Mouse (Mus musculus) lung, embryonic 14.5 days (tissue): Measurements from ENCODE around the gene Gpbp1l1. TPM values are rescaled to one million over a fixed set of nuclear protein-coding genes. Genes with fewer than 3 reads are reported as not detected.
A peak's percentile ranks its signal among the peaks of the same experiment; 100 is the strongest.

Experiments
- ATAC-seq: fragments of 200-750 bp; cut with Nextera tagmentation; 2 replicates; pipeline ENCODE4 v1.8.0; 2017; ENCODE audit warnings: mild to moderate bottlenecking, moderate TSS enrichment, moderate library complexity; ENCODE audit not compliant: insufficient read depth
- DNase-seq: peaks from one replicate; pipeline ENCODE4 v3.0.0-alpha.2; 2015
- H3K27ac ChIP-seq: fragments of 300-500 bp; sonication (generic); 2 replicates; pipeline ENCODE4 v1.5.1; 2014; ENCODE audit warnings: low read depth, mild to moderate bottlenecking, moderate library complexity
- H3K27me3 ChIP-seq: fragments of 300-500 bp; sonication (generic); 2 replicates; pipeline ENCODE4 v1.6.1; 2014; ENCODE audit warnings: low read length, control low read depth; ENCODE audit not compliant: insufficient read depth
- H3K36me3 ChIP-seq: fragments of 300-500 bp; sonication (generic); 2 replicates; pipeline ENCODE4 v1.6.1; 2014; ENCODE audit warnings: control low read depth; ENCODE audit not compliant: insufficient read depth
- H3K4me1 ChIP-seq: fragments of 300-500 bp; sonication (generic); 2 replicates; pipeline ENCODE4 v1.6.1; 2014; ENCODE audit warnings: antibody characterized with exemption, control low read depth; ENCODE audit not compliant: insufficient read depth
- H3K4me2 ChIP-seq: fragments of 300-500 bp; sonication (generic); 2 replicates; pipeline ENCODE4 v1.6.1; 2014; ENCODE audit warnings: mild to moderate bottlenecking
- H3K4me3 ChIP-seq: fragments of 300-500 bp; sonication (generic); 2 replicates; pipeline ENCODE4 v1.5.1; 2014; ENCODE audit warnings: low read depth, low read length
- H3K9ac ChIP-seq: fragments of 300-500 bp; sonication (generic); 2 replicates; pipeline ENCODE4 v1.6.1; 2014
- H3K9me3 ChIP-seq: fragments of 300-500 bp; sonication (generic); 2 replicates; pipeline ENCODE4 v1.6.1; 2016; ENCODE audit warnings: low read depth, low read length, control low read depth
- CTCF ChIP-seq: IDR thresholded peaks from 2 replicates; pipeline ENCODE4 v1.5.1; 2016; ENCODE audit warnings: antibody characterized with exemption, low read depth
- WGBS: fragments of 180-500 bp; shearing (Covaris S2); extraction: QIAGEN DNeasy Blood & Tissue Kit; methylation state at CpG from one replicate; pipeline ENCODE4 v1.1.7; 2014; 5-methylcytosine and 5-hydroxymethylcytosine counted together
- polyA plus RNA-seq: library from polyadenylated mRNA; unstranded; fragments of >200 nt; fragmentation: Nextera tagmentation; extraction: Ambion mirVana; gene quantifications from 2 replicates; pipeline ENCODE4 v1.2.1, GENCODE M21; 2014

The Gpbp1l1 gene
- polyA plus RNA-seq, 1 experiment from 2014 or later, result 39.5 TPM

GRCm38 (mm10) chr4:116556561-116557305 lies 725 bp upstream of the Gpbp1l1 start:
- no peak for TF ChIP-seq CTCF
- ATAC-seq (peak; percentile 97), DNase-seq (peak; percentile 97)
- WGBS, result under 1% methylated on average over 28 of the region's 28 CpGs
- Histone ChIP-seq H3K27ac (peak overlapping the region; percentile 95), H3K27me3 (no peaks in the 10 kb centered on the region), H3K9me3 (no peaks in the 10 kb centered on the region), H3K4me2 (peak overlapping the region; percentile 66), H3K4me3 (peak overlapping the region; percentile 91), H3K36me3 (peaks cover 16% of the 10 kb centered on the region), H3K9ac (peak overlapping the region; percentile 92), H3K4me1 (no peaks in the 10 kb centered on the region)

- WGBS, result 3% methylated on average over 15 of the region's 15 CpGs
- Histone ChIP-seq H3K9me3 (no peaks in the 10 kb centered on the region), H3K27ac (no peak overlapping the region; the same call in 1 of the 2 replicates), H3K36me3 (peaks cover 7% of the 10 kb centered on the region), H3K9ac (peak overlapping the region; percentile 92), H3K27me3 (no peaks in the 10 kb centered on the region), H3K4me1 (no peaks in the 10 kb centered on the region), H3K4me2 (peak overlapping the region; percentile 66), H3K4me3 (peak overlapping the region; percentile 91)
- DNase-seq, result peak; percentile 26
- ATAC-seq, result no peak
- no peak for TF ChIP-seq CTCF
Observed at GRCm38 (mm10) chr4:116558151-116558882, 859 bp downstream of the Gpbp1l1 start.

- Histone ChIP-seq H3K27me3 (no peaks in the 10 kb centered on the region), H3K4me3 (0 out of 2 replicates have a peak overlapping the region, but pooled peaks have one; percentile 50), H3K27ac (no peak overlapping the region), H3K9ac (no peak overlapping the region), H3K4me1 (0 out of 2 replicates have a peak, but pooled peaks cover 3% of the 10 kb centered on the region), H3K4me2 (no peak overlapping the region), H3K9me3 (no peaks in the 10 kb centered on the region), H3K36me3 (peaks cover 40% of the 10 kb centered on the region)
- WGBS, result 73% methylated on average over 8 of the region's 8 CpGs
- ATAC-seq, result no peak
- no peak for TF ChIP-seq CTCF
- no peak for DNase-seq
Observed at GRCm38 (mm10) chr4:116595793-116596192, 38.3 kb downstream of the Gpbp1l1 start.

GRCm38 (mm10) chr4:116596379-116596778 lies 38.9 kb downstream of the Gpbp1l1 start, which contains the start of gene Ccdc17:
TSS of gene Ccdc17 (plus strand) at chr4:116596654.
- H3K4me3 ChIP-seq, result peak within 1 kb of the TSS; percentile 50
- DNase-seq (no peak), ATAC-seq (no peak)
- H3K27me3 ChIP-seq, result no peaks in the 10 kb centered on the region
- H3K36me3 ChIP-seq, result peaks cover 40% of the 10 kb centered on the region
- H3K27ac ChIP-seq, result peak within 1 kb of the TSS; percentile 68
- H3K9me3 ChIP-seq, result no peaks in the 10 kb centered on the region
- 0 out of 2 replicates have a peak, but pooled peaks cover 3% of the 10 kb centered on the region for H3K4me1 ChIP-seq
- H3K9ac ChIP-seq, result peak within 1 kb of the TSS; percentile 60
- 25% methylated on average over 5 of the region's 5 CpGs for WGBS
- H3K4me2 ChIP-seq, result peak within 1 kb of the TSS; percentile 91
- no peak for TF ChIP-seq CTCF

GRCm38 (mm10) chr4:116596978-116597881 lies 39.8 kb downstream of the Gpbp1l1 start:
- Histone ChIP-seq H3K27ac (peak overlapping the region; percentile 68), H3K4me3 (peak overlapping the region; percentile 50), H3K9me3 (no peaks in the 10 kb centered on the region), H3K4me1 (0 out of 2 replicates have a peak, but pooled peaks cover 3% of the 10 kb centered on the region), H3K36me3 (peaks cover 40% of the 10 kb centered on the region), H3K27me3 (no peaks in the 10 kb centered on the region), H3K9ac (peak overlapping the region; percentile 60), H3K4me2 (peak overlapping the region; percentile 91)
- DNase-seq, result peak; percentile 94
- under 1% methylated on average over 50 of the region's 50 CpGs for WGBS
- peak; percentile 96 for ATAC-seq
- TF ChIP-seq CTCF, result peak; percentile 40; the same call in 1 of the 2 replicates

- Histone ChIP-seq H3K27ac (no peak overlapping the region), H3K4me1 (no peaks in the 10 kb centered on the region), H3K27me3 (no peaks in the 10 kb centered on the region), H3K9me3 (no peaks in the 10 kb centered on the region), H3K36me3 (peaks cover 73% of the 10 kb centered on the region), H3K4me3 (no peak overlapping the region), H3K9ac (no peak overlapping the region), H3K4me2 (no peak overlapping the region)
- TF ChIP-seq CTCF, result no peak
- ATAC-seq (no peak), DNase-seq (no peak)
- 92% methylated on average over 2 of the region's 2 CpGs for WGBS
Observed at GRCm38 (mm10) chr4:116612621-116613020, 55.2 kb downstream of the Gpbp1l1 start.
